Mouse (Mus musculus) brain, embryonic 14.5 days (tissue): Measurements from ENCODE around the gene Stard13.

ENCODE experiments used
- CTCF ChIP-seq: fragments of 200-500 bp; IDR thresholded peaks from 2 replicates; pipeline ENCODE4 v1.5.1; 2012; ENCODE audit warnings: inconsistent platforms, mild to moderate bottlenecking, moderate library complexity, borderline replicate concordance; ENCODE audit not compliant: insufficient read depth, insufficient read length; ENCODE audit errors: extremely low read depth
- POLR2A ChIP-seq: fragments of 200-500 bp; IDR thresholded peaks from 2 replicates; pipeline ENCODE4 v1.6.1; 2012; ENCODE audit warnings: mild to moderate bottlenecking, inconsistent platforms, borderline replicate concordance; ENCODE audit not compliant: poor library complexity, insufficient read depth, insufficient read length, severe bottlenecking; ENCODE audit errors: extremely low read depth

- no peak for TF ChIP-seq CTCF
- no peak for TF ChIP-seq POLR2A
Measured at GRCm38 (mm10) chr5:151248084-151248483, 14.4 kb upstream of the Stard13 start.
